Mouse (Mus musculus): Measurements from ENCODE around the gene Ezh1.

The Ezh1 gene

DNA sequence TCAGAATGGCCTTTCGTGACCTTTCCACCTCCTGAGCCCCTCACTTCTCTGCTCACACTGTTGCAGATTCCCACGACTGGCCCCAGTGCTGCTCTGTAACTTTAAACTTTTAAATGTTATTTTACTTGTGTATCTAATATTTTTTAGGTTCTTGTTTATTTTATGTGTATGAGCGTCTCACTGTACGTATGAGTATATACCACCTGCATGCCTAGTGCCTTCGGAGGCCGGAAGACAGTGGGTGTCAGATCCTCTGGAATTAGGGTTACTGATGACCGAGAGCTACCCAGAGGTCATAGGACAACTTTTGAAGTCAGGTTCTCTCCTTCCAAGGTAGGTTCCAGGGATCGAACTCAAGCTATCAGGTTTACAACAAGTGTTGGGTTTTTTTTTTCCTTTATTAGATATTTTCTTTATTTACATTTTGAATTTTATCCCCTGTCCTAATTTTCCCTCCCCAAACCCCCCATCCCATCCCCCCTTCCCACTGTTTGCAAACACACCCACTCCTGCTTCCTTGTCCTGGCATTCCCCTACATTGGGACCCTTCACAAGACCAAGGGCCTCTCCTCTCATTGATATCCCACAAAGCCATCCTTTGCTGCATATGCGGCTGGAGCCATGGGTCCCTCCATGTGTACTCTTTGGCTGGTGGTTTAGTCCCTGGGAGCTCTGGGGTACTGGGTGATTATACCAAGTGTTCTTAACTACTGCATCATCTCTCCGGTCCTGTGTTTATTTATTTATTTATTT is 83.9 kb downstream of the Ezh1 start:
- no peak for DNase-seq

Data from cerebellum, adult 8-10 months (tissue).